Mouse (Mus musculus): Measurements from ENCODE around the gene Ankrd23. TPM values are rescaled to one million over a fixed set of nuclear protein-coding genes. Genes with fewer than 3 reads are reported as not detected.

The Ankrd23 gene
- total and polyA plus RNA-seq, 3 experiments: 2.8 to 6.1 (median 3.7) TPM

GRCm38 (mm10) chr1:36528351-36528750, 8.3 kb downstream of the Ankrd23 start:
- H3K27ac ChIP-seq (ENCODE audit: insufficient read depth, low read depth): no peak overlapping the region
- H3K4me3 ChIP-seq (replicated peaks in 1 of 3; ENCODE audit: low read depth in 2 of 3, low read length in 2 of 3, poor library complexity in 1 of 3): no peak overlapping the region
- no peaks in the 10 kb centered on the region for H3K9me3 ChIP-seq (replicated peaks; ENCODE audit: low read length)
- no peak overlapping the region for H3K4me2 ChIP-seq (ENCODE audit: insufficient read depth, low read depth, poor library complexity, severe bottlenecking)
- TF ChIP-seq TBP (conservative IDR thresholded peaks at IDR 0.05; ENCODE audit: low read depth, low read length) (no peak), NELFE (IDR thresholded peaks at IDR 0.05; ENCODE audit: low read depth, low read length) (no peak), CTCF (conservative IDR thresholded peaks at IDR 0.05 in 1 of 2, IDR thresholded peaks at IDR 0.05 in 1 of 2; ENCODE audit: low read depth in 2 of 2, low read length in 2 of 2) (no peak), MXI1 (IDR thresholded peaks at IDR 0.05; ENCODE audit: low read depth, low read length) (no peak), HCFC1 (IDR thresholded peaks at IDR 0.05; ENCODE audit: low read depth, low read length) (no peak), IRF4 (IDR thresholded peaks at IDR 0.05; ENCODE audit: low read depth, low read length) (no peak)
- DNase-seq (ENCODE audit: extremely low read depth): no peak
- no peak overlapping the region for H3K9ac ChIP-seq (ENCODE audit: insufficient read depth, low read depth)
- in situ Hi-C loops (cut with MboI; ENCODE audit: low pct_ligation_motif_present, low pct_unique_long_range_greater_than_20kb, low sequenced_read_pairs): no loop called here
- dilution Hi-C loops (cut with MboI; ENCODE audit: extremely low pct_ligation_motif_present, extremely low pct_unique_long_range_greater_than_20kb, low sequenced_read_pairs): no loop called here
- no peaks in the 10 kb centered on the region for H3K27me3 ChIP-seq (replicated peaks)
- no peaks in the 10 kb centered on the region for H3K4me1 ChIP-seq (ENCODE audit: control insufficient read depth in 1 of 2, insufficient read depth in 2 of 2)
- no peaks in the 10 kb centered on the region for H3K79me2 ChIP-seq (replicated peaks; ENCODE audit: control insufficient read depth, extremely low read depth, insufficient read depth, poor library complexity, severe bottlenecking)
- H3K36me3 ChIP-seq (replicated peaks in 1 of 2; ENCODE audit: control insufficient read depth in 1 of 2, insufficient read depth in 1 of 2, low read length in 1 of 2): peaks cover 59 to 76% of the 10 kb centered on the region in 2 experiments

- H3K9me3 ChIP-seq (replicated peaks; ENCODE audit: low read length): no peaks in the 10 kb centered on the region
- in situ Hi-C loops (cut with MboI; ENCODE audit: low pct_ligation_motif_present, low pct_unique_long_range_greater_than_20kb, low sequenced_read_pairs): no loop called here
- no peak overlapping the region for H3K4me2 ChIP-seq (ENCODE audit: insufficient read depth, low read depth, poor library complexity, severe bottlenecking)
- dilution Hi-C loops (cut with MboI; ENCODE audit: extremely low pct_ligation_motif_present, extremely low pct_unique_long_range_greater_than_20kb, low sequenced_read_pairs): no loop called here
- H3K79me2 ChIP-seq (replicated peaks; ENCODE audit: control insufficient read depth, extremely low read depth, insufficient read depth, poor library complexity, severe bottlenecking): no peaks in the 10 kb centered on the region
- DNase-seq (ENCODE audit: extremely low read depth): no peak
- H3K4me3 ChIP-seq (replicated peaks in 1 of 3; ENCODE audit: low read depth in 2 of 3, low read length in 2 of 3, poor library complexity in 1 of 3): no peak overlapping the region
- H3K36me3 ChIP-seq (replicated peaks in 1 of 2; ENCODE audit: control insufficient read depth in 1 of 2, insufficient read depth in 1 of 2, low read length in 1 of 2): peaks cover 53 to 76% of the 10 kb centered on the region in 2 experiments
- H3K4me1 ChIP-seq (ENCODE audit: control insufficient read depth in 1 of 2, insufficient read depth in 2 of 2): no peaks in the 10 kb centered on the region
- H3K27me3 ChIP-seq (replicated peaks): no peaks in the 10 kb centered on the region
- H3K9ac ChIP-seq (ENCODE audit: insufficient read depth, low read depth): no peak overlapping the region
- TF ChIP-seq ETS1 (conservative IDR thresholded peaks at IDR 0.05; ENCODE audit: low read depth, low read length) (no peak), ZNF384 (IDR thresholded peaks at IDR 0.05; ENCODE audit: low read depth, low read length) (no peak), MXI1 (IDR thresholded peaks at IDR 0.05; ENCODE audit: low read depth, low read length) (no peak), MAFK (IDR thresholded peaks at IDR 0.05; ENCODE audit: insufficient replicate concordance, low read length) (no peak), JUN (IDR thresholded peaks at IDR 0.05; ENCODE audit: insufficient read depth, low read depth, low read length) (no peak), SIN3A (IDR thresholded peaks at IDR 0.05; ENCODE audit: low read length) (no peak), ZKSCAN1 (IDR thresholded peaks at IDR 0.05; ENCODE audit: borderline replicate concordance, low read depth, low read length) (no peak), MYC (IDR thresholded peaks at IDR 0.05; ENCODE audit: low read depth, low read length) (no peak), SMC3 (IDR thresholded peaks at IDR 0.05; ENCODE audit: low read depth, low read length) (no peak), POLR2AphosphoS2 (IDR thresholded peaks at IDR 0.05; ENCODE audit: low read depth, low read length) (no peak), HCFC1 (IDR thresholded peaks at IDR 0.05; ENCODE audit: low read depth, low read length) (no peak)
- H3K27ac ChIP-seq (ENCODE audit: insufficient read depth, low read depth): no peak overlapping the region
Measured at GRCm38 (mm10) chr1:36526903-36527302, 9.8 kb downstream of the Ankrd23 start.

Data from CH12.LX (cell line).